Mouse (Mus musculus): ENCODE data around the gene Hacd2. TPM values are rescaled to one million over a fixed set of nuclear protein-coding genes. Genes with fewer than 3 reads are reported as not detected.

Gene Hacd2
- polyA plus RNA-seq, 1 experiment from 2014 or later, result 28.9 TPM

DNA sequence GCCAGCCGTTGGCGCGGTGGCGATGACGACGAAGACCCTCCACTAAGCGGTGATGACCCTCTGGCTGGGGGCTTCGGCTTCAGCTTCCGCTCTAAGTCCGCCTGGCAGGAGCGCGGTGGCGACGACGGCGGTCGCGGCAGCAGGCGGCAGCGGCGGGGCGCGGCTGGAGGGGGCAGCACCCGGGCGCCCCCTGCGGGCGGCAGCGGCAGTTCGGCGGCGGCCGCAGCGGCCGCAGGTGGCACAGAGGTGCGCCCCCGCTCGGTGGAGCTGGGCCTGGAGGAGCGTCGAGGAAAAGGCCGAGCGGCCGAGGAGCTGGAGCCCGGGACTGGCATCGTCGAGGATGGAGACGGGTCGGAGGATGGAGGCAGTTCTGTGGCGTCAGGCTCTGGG, 134.1 kb downstream of the Hacd2 start:
- 3% methylated on average over 42 of the region's 48 CpGs for WGBS
- Histone ChIP-seq H3K27me3 (ENCODE audit: control insufficient read depth, insufficient read depth, low read length) (peaks cover 7% of the 10 kb centered on the region), H3K4me2 (ENCODE audit: low read depth, low read length) (peak overlapping the region; percentile 56), H3K4me1 (ENCODE audit: control insufficient read depth, insufficient read depth, low read length) (peaks cover 51% of the 10 kb centered on the region), H3K9ac (replicated peaks; ENCODE audit: low read depth, low read length) (peak overlapping the region; percentile 93), H3K4me3 (ENCODE audit: low read depth, low read length) (peak overlapping the region; percentile 81), H3K36me3 (ENCODE audit: control insufficient read depth, insufficient read depth, low read length) (no peaks in the 10 kb centered on the region), H3K9me3 (ENCODE audit: control insufficient read depth, low read length) (no peaks in the 10 kb centered on the region), H3K27ac (ENCODE audit: low read depth, low read length) (no peak overlapping the region)
- ATAC-seq (ENCODE audit: low read depth), result no peak

DNA sequence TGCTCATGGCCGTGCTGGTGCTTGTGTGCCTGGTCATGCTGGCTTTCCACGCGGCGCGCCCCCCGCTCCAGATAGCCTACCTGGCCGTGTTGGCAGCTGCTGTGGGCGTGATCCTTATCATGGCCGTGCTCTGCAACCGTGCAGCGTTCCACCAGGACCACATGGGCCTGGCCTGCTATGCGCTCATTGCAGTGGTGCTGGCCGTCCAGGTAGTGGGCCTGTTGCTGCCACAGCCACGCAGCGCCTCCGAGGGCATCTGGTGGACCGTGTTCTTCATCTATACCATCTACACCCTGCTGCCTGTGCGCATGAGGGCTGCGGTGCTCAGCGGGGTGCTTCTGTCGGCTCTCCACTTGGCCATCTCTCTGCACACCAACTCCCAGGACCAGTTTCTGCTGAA, 134.6 kb downstream of the Hacd2 start:
- H3K4me1 ChIP-seq (ENCODE audit: control insufficient read depth, insufficient read depth, low read length), result peaks cover 51% of the 10 kb centered on the region
- H3K9ac ChIP-seq (replicated peaks; ENCODE audit: low read depth, low read length), result no peak overlapping the region
- ATAC-seq (ENCODE audit: low read depth), result no peak

More for the DNA sequence above, 134.6 kb downstream of the Hacd2 start:
- H3K36me3 ChIP-seq (ENCODE audit: control insufficient read depth, insufficient read depth, low read length), result no peaks in the 10 kb centered on the region
- no peak overlapping the region for H3K27ac ChIP-seq (ENCODE audit: low read depth, low read length)
- WGBS, result 75% methylated on average over 21 of the region's 21 CpGs
- peak overlapping the region; percentile 81 for H3K4me3 ChIP-seq (ENCODE audit: low read depth, low read length)
- H3K4me2 ChIP-seq (ENCODE audit: low read depth, low read length), result peak overlapping the region; percentile 56
- H3K27me3 ChIP-seq (ENCODE audit: control insufficient read depth, insufficient read depth, low read length), result peaks cover 5% of the 10 kb centered on the region
- no peaks in the 10 kb centered on the region for H3K9me3 ChIP-seq (ENCODE audit: control insufficient read depth, low read length)

Other genes starting within 250 kb of the Hacd2 start
- 8.3 and 8.8 TPM in 2 replicates for gene Adcy5, start 132.4 kb downstream of the Hacd2 start, polyA plus RNA-seq (2014; fragmentation: Nextera tagmentation; extraction: Ambion mirVana)